Mouse (Mus musculus) left cerebral cortex, postnatal 10 days (tissue): ENCODE measurements around the gene Pvr. TPM values are rescaled to one million over a fixed set of nuclear protein-coding genes. Genes with fewer than 3 reads are reported as not detected.
"Not testable (repeated sequence)": the region's sequence is repeated elsewhere in the genome, so short reads cannot be mapped to it uniquely, and the experiment has no call there.

ENCODE experiments used
- DNase-seq, 2 experiments: peaks; one replicate each; pipeline ENCODE4 v3.0.0; 2021 to 2022; ENCODE audit warnings: low spot score in 2 of 2, mixed read lengths in 1 of 2; ENCODE audit errors: extremely low spot score in 1 of 2
- intact Hi-C: fragments of 180-260 bp; cut with DNase I; formaldehyde crosslinking; loops from one replicate; pipeline ENCODE4 v1.15.1; 2025
- total RNA-seq, 2 experiments: library from RNA; stranded (reverse); gene quantifications; 2 replicates each; pipeline ENCODE4 v1.2.3; 2021

Pvr gene
- total RNA-seq, 2 experiments from 2014 or later = 9.8 to 14.1 TPM

GRCm38 (mm10) chr7:19937229-19937821 lies 16.4 kb upstream of the Pvr start:
- intact Hi-C loops = no loop called here
- no peak for DNase-seq

DNA sequence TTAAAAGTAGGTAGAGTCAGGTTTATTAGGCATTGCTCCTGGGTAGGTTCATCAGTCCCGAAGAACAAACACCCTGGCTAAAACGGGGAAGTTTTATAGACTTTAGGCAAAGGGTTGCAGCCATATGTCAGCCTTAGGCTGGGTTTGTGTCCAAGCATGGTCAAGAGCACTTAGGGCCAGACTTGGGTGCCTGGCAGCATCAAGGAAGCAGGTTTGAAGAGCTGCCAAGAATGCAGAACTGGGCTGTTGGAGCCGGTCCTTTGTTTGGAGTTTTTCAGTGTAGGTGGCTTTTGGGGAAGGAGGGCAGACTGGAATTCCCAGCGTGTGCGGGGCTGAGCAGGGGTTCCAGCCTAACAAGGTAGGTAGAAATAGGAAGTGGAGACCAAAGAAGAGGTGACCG lies 15.0 kb upstream of the Pvr start:
- intact Hi-C loops = no loop called here
- DNase-seq = no peak

- intact Hi-C loops = no loop called here
- no peak for DNase-seq
Measured at GRCm38 (mm10) chr7:19935171-19935751, 14.3 kb upstream of the Pvr start.

- peak; percentile 54 to 83 for DNase-seq
- intact Hi-C loops = no loop called here
Measured at GRCm38 (mm10) chr7:19932877-19933809, 12.2 kb upstream of the Pvr start.

DNA sequence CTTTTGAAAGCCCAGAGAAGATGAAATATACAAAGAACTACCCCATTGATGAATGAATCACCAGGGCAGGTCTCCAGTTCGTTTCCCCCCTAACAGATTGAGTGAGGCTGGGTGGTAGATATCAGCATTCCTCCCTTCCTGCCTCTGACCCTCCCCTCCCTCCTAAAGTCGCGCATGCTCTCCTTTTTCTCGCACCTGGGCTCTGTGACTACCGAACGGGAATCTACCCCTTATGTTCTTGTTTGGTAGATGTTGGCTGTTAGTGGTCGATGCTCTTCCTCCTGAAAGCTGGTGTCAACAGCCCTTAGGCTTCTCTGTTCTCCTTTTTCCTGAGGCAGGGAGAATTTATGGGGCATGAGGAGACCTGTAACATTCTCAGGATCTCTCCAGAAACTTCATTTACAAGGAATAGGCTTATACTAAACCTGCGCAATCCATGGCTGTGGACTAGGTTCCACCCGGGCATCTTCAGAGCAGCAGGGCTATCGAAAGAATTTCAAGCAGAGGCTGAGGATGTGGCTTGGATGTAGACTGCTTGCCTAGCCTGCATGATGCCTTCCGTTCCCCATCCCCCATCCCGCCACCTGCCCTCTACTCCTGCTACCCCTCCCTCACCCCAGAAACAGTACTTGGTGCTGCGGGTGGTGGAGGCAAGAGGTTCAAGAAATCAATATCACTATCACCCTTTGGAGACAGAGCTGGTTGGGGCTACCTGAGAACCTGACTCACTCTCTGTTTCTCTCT lies 11.3 kb upstream of the Pvr start:
- peak in 1 of 2 experiments; percentile 57 for DNase-seq
- intact Hi-C loops = no loop called here

DNA sequence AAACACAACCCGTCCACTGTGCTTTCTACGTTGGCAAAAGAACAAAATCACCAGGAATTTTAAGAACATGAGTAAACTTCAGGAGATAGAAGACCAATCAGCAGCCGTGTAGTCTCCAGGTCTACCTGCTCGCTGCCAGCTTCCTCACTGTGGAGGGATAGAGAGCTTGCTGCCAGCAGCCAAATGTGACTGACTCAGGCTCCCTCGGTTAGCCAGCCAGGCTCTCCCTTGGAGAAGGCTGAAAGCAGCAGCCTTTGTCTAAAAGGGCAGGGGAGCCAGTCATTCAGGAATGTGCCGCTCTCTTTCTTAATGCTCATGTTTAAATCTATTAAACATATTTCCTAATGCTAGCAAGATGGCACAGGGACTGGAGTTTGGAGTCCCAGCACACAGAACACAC lies 9.5 kb upstream of the Pvr start:
- DNase-seq, intact Hi-C loops: not testable (repeated sequence)

GRCm38 (mm10) chr7:19928486-19928885 lies 7.5 kb upstream of the Pvr start:
- intact Hi-C loops = no loop called here
- DNase-seq = no peak

- no peak for DNase-seq
- intact Hi-C loops = no loop called here
Measured at GRCm38 (mm10) chr7:19926849-19927480, 6.0 kb upstream of the Pvr start.

- no peak for DNase-seq
- intact Hi-C loops = no loop called here
Measured at GRCm38 (mm10) chr7:19925376-19925775, 4.4 kb upstream of the Pvr start.

DNA sequence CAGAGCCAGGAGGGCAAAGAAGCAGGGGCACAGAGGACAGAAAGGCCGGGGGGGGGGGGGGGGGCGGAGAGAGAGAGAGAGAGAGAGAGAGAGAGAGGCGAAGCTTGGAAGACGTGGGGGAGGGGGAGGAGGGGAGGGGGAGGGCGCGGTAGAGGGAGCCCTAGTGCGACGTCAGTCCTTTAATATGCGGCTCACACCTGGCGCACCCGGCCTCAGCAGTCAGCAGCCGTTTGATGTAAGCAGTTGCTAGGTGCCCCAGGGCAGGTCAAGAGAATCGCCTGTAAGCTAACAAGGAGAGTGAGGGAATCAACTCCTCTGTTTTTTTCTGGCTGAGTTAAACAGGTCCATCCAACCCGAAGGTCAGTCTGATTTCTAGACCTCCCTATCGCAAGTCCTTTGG lies 2.8 kb upstream of the Pvr start:
- intact Hi-C loops = no loop called here
- no peak for DNase-seq

DNA sequence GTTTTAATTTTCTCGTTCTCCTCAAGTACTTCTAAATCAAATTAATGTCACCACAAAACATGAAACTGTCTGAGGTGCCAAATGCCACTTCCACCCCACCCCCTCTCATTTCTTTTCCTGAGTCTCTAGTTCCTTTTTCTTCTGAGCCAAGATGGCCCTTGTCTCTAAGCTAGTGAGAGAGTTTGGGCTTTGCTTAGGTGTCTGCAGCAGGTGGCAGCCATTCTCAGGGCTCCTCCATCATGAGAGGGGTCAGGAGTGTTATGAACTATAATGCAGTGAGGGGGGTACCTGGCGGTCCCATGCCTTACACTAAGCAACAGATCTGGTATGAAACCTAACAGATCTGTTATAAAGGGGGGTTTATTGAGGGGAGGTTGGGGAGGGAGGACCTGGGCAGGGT lies 2.4 kb upstream of the Pvr start:
- intact Hi-C loops = no loop called here

GRCm38 (mm10) chr7:19920166-19920505 lies 824 bp downstream of the Pvr start:
- intact Hi-C loops = no loop called here
- DNase-seq = no peak

More for the DNA sequence above, 2.4 kb upstream of the Pvr start:
- DNase-seq = peak in 1 of 2 experiments; percentile 9

GRCm38 (mm10) chr7:19914558-19914957 lies 6.4 kb downstream of the Pvr start:
- intact Hi-C loops = no loop called here
- DNase-seq = peak in 1 of 2 experiments; percentile 12

- DNase-seq = peak in 1 of 2 experiments; percentile 21
- intact Hi-C loops = loop anchor here (2.0 kb wide), 1 partner anchor 45 kb away; no protein-coding TSS in a partner anchor
Measured at GRCm38 (mm10) chr7:19911695-19912524, 9.1 kb downstream of the Pvr start.

GRCm38 (mm10) chr7:19911292-19911658 lies 9.7 kb downstream of the Pvr start:
- intact Hi-C loops = loop anchor here (2.0 kb wide), 1 partner anchor 46 kb away; no protein-coding TSS in a partner anchor
- DNase-seq = peak in 1 of 2 experiments; percentile 11

- intact Hi-C loops = loop anchor here (2.0 kb wide), 1 partner anchor 46 kb away; no protein-coding TSS in a partner anchor
Measured at GRCm38 (mm10) chr7:19910421-19911291, 10.3 kb downstream of the Pvr start.

DNA sequence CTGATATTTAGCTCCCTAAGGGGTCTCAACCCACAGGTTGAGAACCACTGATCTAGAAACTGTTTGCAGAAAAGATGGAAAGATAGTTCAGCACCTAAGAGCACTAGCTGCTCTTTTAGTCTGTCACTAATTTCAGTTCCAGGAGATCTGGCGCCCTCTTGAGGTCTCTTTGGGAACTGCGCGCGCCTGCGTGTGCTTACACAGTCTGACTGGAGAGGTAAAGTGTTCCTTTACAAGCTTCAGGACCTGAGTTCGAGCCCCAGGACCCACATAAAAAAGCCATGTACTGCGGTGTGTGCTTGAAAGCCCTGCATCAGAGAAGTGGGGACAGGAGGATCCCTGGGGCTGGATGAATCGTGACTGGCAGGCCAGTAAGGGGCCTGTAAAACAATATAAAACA lies 31.1 kb downstream of the Pvr start:
- peak in 1 of 2 experiments; percentile 52 for DNase-seq
- intact Hi-C loops = no loop called here

More at GRCm38 (mm10) chr7:19910421-19911291, 10.3 kb downstream of the Pvr start:
- peak in 1 of 2 experiments; percentile 82 for DNase-seq
